Mouse (Mus musculus) liver, embryonic 11.5 days (tissue): ENCODE measurements at regions not wholly inside any gene's neighbourhood (a gene's known extent, or its start where the extent isn't known, plus 50 kb on each side); places are given as distances from the start of the nearest gene placed in this dataset.
"Not testable (repeated sequence)": the region's sequence is repeated elsewhere in the genome, so short reads cannot be mapped to it uniquely, and the experiment has no call there.

Experiments used
- ATAC-seq: fragments of 200-750 bp; cut with Nextera tagmentation; replicated peaks from 2 replicates; pipeline ENCODE4 v1.8.0; 2017; ENCODE audit warnings: moderate number of reproducible peaks, mild to moderate bottlenecking, moderate TSS enrichment, moderate library complexity; ENCODE audit not compliant: low FRiP score
- DNase-seq: peaks from one replicate; pipeline ENCODE4 v3.0.0-alpha.2; 2017; ENCODE audit warnings: low spot score
- H3K27ac ChIP-seq: fragments of 300-500 bp; sonication (generic); 2 replicates; pipeline ENCODE4 v1.5.1; 2014; ENCODE audit warnings: mild to moderate bottlenecking, low read depth, low read length, control low read depth
- H3K27me3 ChIP-seq: fragments of 300-500 bp; sonication (generic); replicated peaks from 2 replicates; pipeline ENCODE4 v1.6.1; 2014; ENCODE audit warnings: low read length, mixed read lengths; ENCODE audit not compliant: control insufficient read depth, insufficient read depth
- H3K36me3 ChIP-seq: fragments of 300-500 bp; sonication (generic); 2 replicates; pipeline ENCODE4 v1.6.1; 2014; ENCODE audit warnings: mild to moderate bottlenecking, low read length, moderate library complexity, mixed read lengths; ENCODE audit not compliant: control insufficient read depth, insufficient read depth
- H3K4me1 ChIP-seq: fragments of 300-500 bp; sonication (generic); replicated peaks from 2 replicates; pipeline ENCODE4 v1.6.1; 2014; ENCODE audit warnings: low read length, mixed read lengths; ENCODE audit not compliant: control insufficient read depth, insufficient read depth
- H3K4me2 ChIP-seq: fragments of 300-500 bp; sonication (generic); 2 replicates; pipeline ENCODE4 v1.6.1; 2014; ENCODE audit warnings: mild to moderate bottlenecking, control low read depth, moderate library complexity
- H3K4me3 ChIP-seq: fragments of 300-500 bp; sonication (generic); 2 replicates; pipeline ENCODE4 v1.5.1; 2014; ENCODE audit warnings: low read depth, low read length, control low read depth
- H3K9ac ChIP-seq: fragments of 300-500 bp; sonication (generic); 2 replicates; pipeline ENCODE4 v1.6.1; 2014; ENCODE audit warnings: low read depth, low read length, control low read depth
- H3K9me3 ChIP-seq: fragments of 300-500 bp; sonication (generic); 2 replicates; pipeline ENCODE4 v1.6.1; 2016; ENCODE audit warnings: low read length, inconsistent platforms, mixed read lengths; ENCODE audit not compliant: control insufficient read depth
- WGBS: fragments of 180-500 bp; shearing (Covaris S2); extraction: QIAGEN DNeasy Blood & Tissue Kit; methylation state at CpG from one replicate; pipeline ENCODE4 v1.1.7; 2014; 5-methylcytosine and 5-hydroxymethylcytosine counted together

DNA sequence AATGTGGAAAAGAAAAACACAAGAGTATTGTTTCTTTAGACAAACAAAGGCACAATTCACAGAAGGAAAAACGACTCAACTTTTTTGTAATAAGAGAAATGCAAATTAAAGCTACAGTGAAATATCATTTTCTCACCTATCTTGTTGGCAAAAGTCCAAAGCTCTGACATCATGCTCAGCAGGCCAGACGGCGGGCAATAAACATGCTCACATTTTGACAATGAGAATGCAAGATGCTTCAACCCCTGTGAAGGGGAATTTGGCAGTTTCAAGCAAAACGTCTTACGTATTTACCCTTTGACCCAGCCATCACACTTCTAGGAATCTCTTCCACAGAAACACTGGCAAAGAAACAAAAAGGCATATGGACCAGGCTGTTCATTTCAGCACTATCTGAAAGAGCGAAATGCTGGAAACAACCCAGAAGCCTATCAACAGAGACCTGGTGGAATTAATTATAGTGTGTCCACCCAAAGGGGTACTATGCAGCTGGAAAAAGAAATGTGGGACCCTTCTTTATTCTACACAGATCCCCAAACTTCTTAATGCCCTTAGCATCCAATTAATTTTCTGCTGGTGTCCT is 203.4 kb upstream of the 2610301B20Rik start:
- no peak overlapping the region for H3K4me2 ChIP-seq
- no peak overlapping the region for H3K4me3 ChIP-seq
- WGBS = 75% methylated on average over 6 of the region's 6 CpGs
- H3K9ac ChIP-seq = no peak overlapping the region
- H3K27me3 ChIP-seq = no peaks in the 10 kb centered on the region
- DNase-seq = no peak
- H3K9me3 ChIP-seq = no peaks in the 10 kb centered on the region
- H3K36me3 ChIP-seq = no peaks in the 10 kb centered on the region
- no peak for ATAC-seq
- no peaks in the 10 kb centered on the region for H3K4me1 ChIP-seq
- H3K27ac ChIP-seq = no peak overlapping the region

DNA sequence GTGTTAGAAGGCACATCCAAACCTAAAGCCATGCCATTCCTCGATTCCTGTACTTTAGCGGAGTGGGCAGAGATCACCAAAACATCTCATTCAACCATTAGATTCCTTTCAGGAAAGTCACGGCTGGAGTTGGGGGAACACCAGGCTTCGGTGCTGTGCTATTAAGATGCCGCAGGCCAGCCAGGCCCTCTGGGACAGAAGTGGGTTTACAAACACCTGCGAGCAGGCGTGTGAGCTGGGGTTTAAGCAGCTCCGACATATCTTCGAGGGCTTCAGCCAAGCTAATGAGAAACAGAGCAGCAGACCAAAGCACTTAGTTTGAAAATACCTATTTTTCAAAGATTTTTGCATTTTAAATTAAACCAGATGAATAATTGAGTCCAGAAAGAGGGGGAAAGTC is 183.2 kb upstream of the 2610301B20Rik start:
- no peak overlapping the region for H3K27ac ChIP-seq
- no peaks in the 10 kb centered on the region for H3K4me1 ChIP-seq
- 79% methylated on average over 9 of the region's 9 CpGs for WGBS
- no peak overlapping the region for H3K9ac ChIP-seq
- H3K4me3 ChIP-seq = no peak overlapping the region
- ATAC-seq = no peak
- no peaks in the 10 kb centered on the region for H3K9me3 ChIP-seq
- H3K4me2 ChIP-seq = no peak overlapping the region
- H3K27me3 ChIP-seq = peaks cover 9% of the 10 kb centered on the region; the same call in 1 of the 2 replicates
- DNase-seq = no peak
- no peaks in the 10 kb centered on the region for H3K36me3 ChIP-seq

DNA sequence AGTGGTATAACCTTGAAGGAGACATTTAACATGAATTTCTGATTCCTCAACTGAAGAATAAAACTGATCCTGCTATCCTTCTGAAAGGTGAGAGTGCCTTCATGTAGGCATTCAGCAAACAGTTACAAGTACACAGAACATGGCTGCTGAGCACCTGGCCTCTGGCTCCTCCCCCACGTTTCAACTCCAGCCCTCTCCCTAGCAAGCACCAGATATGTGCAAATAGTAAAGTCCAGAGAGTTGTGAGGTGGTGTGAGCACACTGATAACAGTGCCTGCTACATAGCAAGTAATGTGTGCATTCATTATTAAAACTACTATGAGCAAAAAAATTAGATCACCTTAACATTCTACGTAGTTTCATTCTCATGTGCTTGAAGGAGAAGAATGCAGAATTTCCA is 181.4 kb upstream of the 2610301B20Rik start:
- 68% methylated on average over 2 of the region's 2 CpGs for WGBS
- ATAC-seq = peak; percentile 65; the same call in 1 of the 2 replicates
- H3K27ac ChIP-seq = no peak overlapping the region

DNA sequence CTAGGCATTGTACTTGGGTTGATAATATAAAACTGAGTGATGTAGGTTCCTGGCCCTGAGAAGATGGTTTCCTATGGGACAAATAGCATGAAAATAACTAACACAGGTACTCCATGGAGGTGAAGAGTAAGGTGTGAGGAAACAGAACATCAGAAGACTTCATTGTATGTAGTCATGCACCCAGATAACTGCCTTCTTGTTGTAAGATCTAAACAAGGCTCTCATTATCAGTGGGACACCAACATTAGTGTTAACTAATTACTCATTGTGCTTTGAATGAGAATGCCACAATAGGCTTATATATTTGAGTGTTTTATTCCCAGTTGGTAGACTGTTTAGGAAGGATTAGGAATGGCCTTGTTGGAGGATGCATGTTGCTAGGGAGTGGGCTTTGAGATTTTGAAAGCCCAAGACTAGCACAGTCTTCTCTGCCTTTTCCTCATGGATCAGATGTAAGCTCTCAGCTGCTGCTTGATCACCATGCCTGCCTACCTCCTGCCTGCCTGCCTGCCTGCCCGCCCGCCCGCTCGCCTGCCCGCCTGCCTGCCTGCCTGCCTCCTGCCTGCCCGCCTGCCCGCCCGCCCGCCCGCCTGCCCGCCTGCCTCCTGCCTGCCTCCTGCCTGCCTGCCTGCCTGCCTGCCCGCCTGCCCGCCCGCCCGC is 180.7 kb upstream of the 2610301B20Rik start:
- Histone ChIP-seq H3K9me3 (no peaks in the 10 kb centered on the region), H3K4me3 (peak overlapping the region; percentile 27), H3K27ac (no peak overlapping the region), H3K9ac (no peak overlapping the region), H3K4me1 (no peaks in the 10 kb centered on the region), H3K4me2 (peak overlapping the region; percentile 29; the same call in 1 of the 2 replicates), H3K27me3 (peaks cover 9% of the 10 kb centered on the region; the same call in 1 of the 2 replicates), H3K36me3 (no peaks in the 10 kb centered on the region)
- WGBS = 21% methylated on average over 12 of the region's 15 CpGs
- DNase-seq = no peak
- no peak for ATAC-seq

More for the DNA sequence above, 181.4 kb upstream of the 2610301B20Rik start:
- Histone ChIP-seq H3K4me2 (no peak overlapping the region), H3K36me3 (no peaks in the 10 kb centered on the region), H3K9me3 (no peaks in the 10 kb centered on the region), H3K27me3 (peaks cover 9% of the 10 kb centered on the region; the same call in 1 of the 2 replicates), H3K4me3 (no peak overlapping the region), H3K4me1 (no peaks in the 10 kb centered on the region), H3K9ac (no peak overlapping the region)
- no peak for DNase-seq

DNA sequence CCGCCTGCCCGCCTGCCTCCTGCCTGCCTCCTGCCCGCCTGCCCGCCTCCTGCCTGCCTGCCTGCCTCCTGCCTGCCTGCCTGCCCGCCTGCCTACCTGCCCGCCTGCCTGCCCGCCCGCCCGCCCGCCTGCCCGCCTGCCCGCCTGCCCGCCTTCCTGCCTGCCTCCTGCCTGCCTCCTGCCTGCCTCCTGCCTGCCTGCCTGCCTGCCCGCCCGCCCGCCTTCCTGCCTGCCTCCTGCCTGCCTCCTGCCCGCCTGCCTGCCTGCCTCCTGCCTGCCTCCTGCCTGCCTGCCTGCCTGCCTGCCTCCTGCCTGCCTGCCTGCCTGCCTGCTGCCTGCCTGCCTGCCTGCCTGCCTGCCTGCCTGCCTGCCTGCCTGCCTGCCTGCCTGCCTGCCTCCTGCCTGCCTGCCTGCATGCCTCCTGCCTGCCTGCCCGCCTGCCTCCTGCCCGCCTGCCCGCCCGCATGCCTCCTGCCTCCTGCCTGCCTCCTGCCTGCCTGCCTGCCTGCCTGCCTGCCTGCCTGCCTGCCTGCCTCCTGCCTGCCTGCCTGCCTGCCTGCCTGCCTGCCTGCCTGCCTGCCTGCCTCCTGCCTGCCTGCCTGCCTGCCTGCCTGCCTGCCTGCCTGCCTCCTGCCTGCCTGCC is 180.1 kb upstream of the 2610301B20Rik start:
- H3K9me3 ChIP-seq, H3K27ac ChIP-seq, H3K9ac ChIP-seq, DNase-seq, ATAC-seq, H3K36me3 ChIP-seq, H3K27me3 ChIP-seq, H3K4me1 ChIP-seq: not testable (repeated sequence)
- 53% methylated on average over 7 of the region's 21 CpGs for WGBS
- H3K4me3 ChIP-seq = peak overlapping the region; percentile 27
- H3K4me2 ChIP-seq = peak overlapping the region; percentile 29; the same call in 1 of the 2 replicates

DNA sequence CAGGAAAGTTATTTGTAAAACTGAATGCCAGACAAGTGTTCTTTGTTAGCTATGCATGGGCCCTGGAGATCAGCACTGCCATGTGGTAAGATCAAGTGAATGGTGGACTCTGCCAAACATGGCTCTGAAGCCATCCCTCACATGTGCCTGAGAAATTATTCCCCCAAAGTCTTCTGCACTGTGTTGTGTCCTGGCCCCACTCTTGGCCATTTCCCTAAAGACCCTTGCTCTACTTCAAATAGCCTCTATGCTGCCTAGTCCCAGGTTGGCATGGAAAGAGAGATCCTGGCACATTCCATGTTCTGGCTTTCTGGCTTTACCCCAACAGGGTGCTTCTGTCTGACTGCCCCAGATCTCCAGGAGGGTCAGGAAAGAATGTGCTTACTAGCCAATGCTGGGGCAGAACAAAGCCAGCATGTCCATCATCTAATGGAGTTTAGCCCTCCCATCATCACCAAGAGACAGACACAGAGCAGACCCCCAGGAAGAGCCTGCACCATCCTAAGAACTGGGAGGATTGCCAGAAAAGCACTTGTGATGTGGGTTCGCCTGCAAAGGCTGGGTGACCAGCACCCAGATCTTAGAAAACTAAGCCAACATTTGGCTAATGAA is 177.0 kb upstream of the 2610301B20Rik start:
- no peaks in the 10 kb centered on the region for H3K4me1 ChIP-seq
- no peak overlapping the region for H3K4me2 ChIP-seq
- 75% methylated on average over 1 of the region's 1 CpGs for WGBS
- peaks cover 9% of the 10 kb centered on the region; the same call in 1 of the 2 replicates for H3K27me3 ChIP-seq
- ATAC-seq = no peak
- no peaks in the 10 kb centered on the region for H3K36me3 ChIP-seq
- H3K27ac ChIP-seq = no peak overlapping the region
- DNase-seq = no peak
- no peaks in the 10 kb centered on the region for H3K9me3 ChIP-seq
- H3K4me3 ChIP-seq = no peak overlapping the region
- H3K9ac ChIP-seq = no peak overlapping the region

DNA sequence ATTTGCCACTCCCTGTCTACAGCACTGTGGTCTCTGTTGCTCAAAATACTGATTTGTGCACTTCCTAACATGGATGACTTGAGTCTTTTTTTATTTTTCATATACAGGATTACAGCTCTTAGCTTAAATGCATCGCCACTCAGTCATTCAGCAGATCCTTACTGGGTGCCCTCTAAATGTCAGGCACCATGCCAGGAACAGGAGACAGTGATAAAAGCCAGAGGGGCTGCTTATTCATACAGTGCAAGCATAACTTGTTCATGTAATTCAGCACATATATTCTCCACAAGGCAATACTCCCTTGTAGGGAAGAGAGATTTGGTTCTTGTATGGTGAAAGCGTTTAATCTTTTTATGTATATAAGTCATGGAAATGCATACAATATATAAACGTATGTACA is 175.7 kb upstream of the 2610301B20Rik start:
- no peaks in the 10 kb centered on the region for H3K9me3 ChIP-seq
- no peaks in the 10 kb centered on the region for H3K36me3 ChIP-seq
- no peak overlapping the region for H3K9ac ChIP-seq
- H3K27ac ChIP-seq = no peak overlapping the region
- H3K4me3 ChIP-seq = no peak overlapping the region
- 71% methylated on average over 3 of the region's 3 CpGs for WGBS
- H3K4me2 ChIP-seq = no peak overlapping the region
- H3K27me3 ChIP-seq = peaks cover 2% of the 10 kb centered on the region; the same call in 1 of the 2 replicates
- DNase-seq (no peak), ATAC-seq (no peak)
- H3K4me1 ChIP-seq = no peaks in the 10 kb centered on the region

DNA sequence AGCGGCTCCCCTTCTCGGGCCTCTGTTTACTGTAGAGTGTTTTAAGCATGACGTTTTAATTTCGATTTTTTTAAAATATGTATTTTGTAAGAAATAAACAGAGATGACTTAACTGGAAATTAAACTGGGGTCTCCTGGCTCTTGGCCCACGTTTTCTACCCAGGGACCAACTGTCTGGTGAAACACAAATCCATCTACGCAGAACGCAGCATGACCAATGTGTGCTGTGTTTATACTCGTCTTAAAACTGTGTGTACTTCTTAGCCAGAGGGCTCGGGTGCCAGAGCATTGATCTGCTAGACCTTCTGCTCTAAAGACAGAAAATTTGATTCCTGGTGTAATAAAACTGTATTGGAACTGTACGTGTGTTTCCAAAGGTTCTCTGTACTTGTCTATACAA is 172.8 kb upstream of the 2610301B20Rik start:
- Histone ChIP-seq H3K27me3 (no peaks in the 10 kb centered on the region), H3K4me1 (no peaks in the 10 kb centered on the region)
- 84% methylated on average over 10 of the region's 10 CpGs for WGBS

More for the DNA sequence above, 172.8 kb upstream of the 2610301B20Rik start:
- DNase-seq (no peak), ATAC-seq (no peak)
- Histone ChIP-seq H3K9ac (no peak overlapping the region), H3K36me3 (no peaks in the 10 kb centered on the region), H3K4me2 (no peak overlapping the region), H3K9me3 (no peaks in the 10 kb centered on the region), H3K27ac (no peak overlapping the region), H3K4me3 (no peak overlapping the region)
